Mouse (Mus musculus): ENCODE measurements around the gene Rsrp1. TPM values are rescaled to one million over a fixed set of nuclear protein-coding genes. Genes with fewer than 3 reads are reported as not detected.
A peak's percentile ranks its signal among the peaks of the same experiment; 100 is the strongest.

Rsrp1 gene
- polyA plus RNA-seq, 1 experiment from 2014 or later, result 390 TPM

- H3K9ac ChIP-seq (ENCODE audit: low read depth, low read length), result peak overlapping the region; percentile 37
- no peaks in the 10 kb centered on the region for H3K27me3 ChIP-seq (replicated peaks; ENCODE audit: control insufficient read depth, insufficient read depth, low read length)
- peaks cover 18% of the 10 kb centered on the region for H3K4me1 ChIP-seq (replicated peaks; ENCODE audit: control insufficient read depth, insufficient read depth, low read length)
- H3K27ac ChIP-seq (ENCODE audit: low read depth, low read length), result peak overlapping the region; percentile 20; the same call in 1 of the 2 replicates
- peaks cover 33% of the 10 kb centered on the region for H3K36me3 ChIP-seq (ENCODE audit: control insufficient read depth, insufficient read depth, low read length)
- DNase-seq (ENCODE audit: low spot score) (no peak), ATAC-seq (replicated peaks; ENCODE audit: low FRiP score) (no peak)
- 74% methylated on average over 8 of the region's 8 CpGs for WGBS
- H3K4me3 ChIP-seq (ENCODE audit: low read depth, low read length), result peak overlapping the region; percentile 100
- peak overlapping the region; percentile 97 for H3K4me2 ChIP-seq
- H3K9me3 ChIP-seq (ENCODE audit: control insufficient read depth, low read length), result no peaks in the 10 kb centered on the region
These were observed 1.8 kb downstream of the Rsrp1 start for GRCm38 (mm10) chr4:134925206-134925605.

GRCm38 (mm10) chr4:134927815-134928463 is 4.5 kb downstream of the Rsrp1 start:
- DNase-seq (ENCODE audit: low spot score) (no peak), ATAC-seq (replicated peaks; ENCODE audit: low FRiP score) (no peak)
- Histone ChIP-seq H3K4me3 (ENCODE audit: low read depth, low read length) (peak overlapping the region; percentile 15; the same call in 1 of the 2 replicates), H3K4me2 (0 out of 2 replicates have a peak overlapping the region, but pooled peaks have one; percentile 7), H3K27ac (ENCODE audit: low read depth, low read length) (no peak overlapping the region), H3K9me3 (ENCODE audit: control insufficient read depth, low read length) (no peaks in the 10 kb centered on the region), H3K4me1 (replicated peaks; ENCODE audit: control insufficient read depth, insufficient read depth, low read length) (peaks cover 21% of the 10 kb centered on the region), H3K27me3 (replicated peaks; ENCODE audit: control insufficient read depth, insufficient read depth, low read length) (no peaks in the 10 kb centered on the region), H3K36me3 (ENCODE audit: control insufficient read depth, insufficient read depth, low read length) (peaks cover 39% of the 10 kb centered on the region), H3K9ac (ENCODE audit: low read depth, low read length) (no peak overlapping the region)
- 69% methylated on average over 5 of the region's 5 CpGs for WGBS

GRCm38 (mm10) chr4:134928464-134928836 is 5.1 kb downstream of the Rsrp1 start:
- WGBS, result 85% methylated on average over 1 of the region's 1 CpGs
- Histone ChIP-seq H3K27ac (ENCODE audit: low read depth, low read length) (no peak overlapping the region), H3K4me2 (no peak overlapping the region), H3K4me3 (ENCODE audit: low read depth, low read length) (peak overlapping the region; percentile 15; the same call in 1 of the 2 replicates), H3K4me1 (replicated peaks; ENCODE audit: control insufficient read depth, insufficient read depth, low read length) (peaks cover 21% of the 10 kb centered on the region), H3K9ac (ENCODE audit: low read depth, low read length) (no peak overlapping the region), H3K36me3 (ENCODE audit: control insufficient read depth, insufficient read depth, low read length) (peaks cover 44% of the 10 kb centered on the region), H3K27me3 (replicated peaks; ENCODE audit: control insufficient read depth, insufficient read depth, low read length) (no peaks in the 10 kb centered on the region), H3K9me3 (ENCODE audit: control insufficient read depth, low read length) (no peaks in the 10 kb centered on the region)
- no peak for DNase-seq (ENCODE audit: low spot score)
- ATAC-seq (replicated peaks; ENCODE audit: low FRiP score), result no peak

GRCm38 (mm10) chr4:134929536-134929935 is 6.1 kb downstream of the Rsrp1 start:
- H3K4me1 ChIP-seq (replicated peaks; ENCODE audit: control insufficient read depth, insufficient read depth, low read length), result peaks cover 21% of the 10 kb centered on the region
- no peaks in the 10 kb centered on the region for H3K27me3 ChIP-seq (replicated peaks; ENCODE audit: control insufficient read depth, insufficient read depth, low read length)
- H3K4me3 ChIP-seq (ENCODE audit: low read depth, low read length), result no peak overlapping the region
- H3K4me2 ChIP-seq, result peak overlapping the region; percentile 31; the same call in 1 of the 2 replicates
- whole genome bisulfite sequencing, result 54% methylated on average over 4 of the region's 4 CpGs
- DNase-seq (ENCODE audit: low spot score) (no peak), ATAC-seq (replicated peaks; ENCODE audit: low FRiP score) (no peak)
- H3K9me3 ChIP-seq (ENCODE audit: control insufficient read depth, low read length), result no peaks in the 10 kb centered on the region
- peaks cover 50% of the 10 kb centered on the region for H3K36me3 ChIP-seq (ENCODE audit: control insufficient read depth, insufficient read depth, low read length)
- H3K27ac ChIP-seq (ENCODE audit: low read depth, low read length), result peak overlapping the region; percentile 85
- no peak overlapping the region; the same call in 1 of the 2 replicates for H3K9ac ChIP-seq (ENCODE audit: low read depth, low read length)

GRCm38 (mm10) chr4:134930190-134930589 is 6.8 kb downstream of the Rsrp1 start:
- Histone ChIP-seq H3K4me1 (replicated peaks; ENCODE audit: control insufficient read depth, insufficient read depth, low read length) (peaks cover 18% of the 10 kb centered on the region), H3K4me2 (peak overlapping the region; percentile 75), H3K27me3 (replicated peaks; ENCODE audit: control insufficient read depth, insufficient read depth, low read length) (no peaks in the 10 kb centered on the region), H3K4me3 (ENCODE audit: low read depth, low read length) (peak overlapping the region; percentile 100), H3K36me3 (ENCODE audit: control insufficient read depth, insufficient read depth, low read length) (peaks cover 53% of the 10 kb centered on the region), H3K27ac (ENCODE audit: low read depth, low read length) (peak overlapping the region; percentile 85), H3K9ac (ENCODE audit: low read depth, low read length) (peak overlapping the region; percentile 66), H3K9me3 (ENCODE audit: control insufficient read depth, low read length) (no peaks in the 10 kb centered on the region)
- DNase-seq (ENCODE audit: low spot score) (no peak), ATAC-seq (replicated peaks; ENCODE audit: low FRiP score) (no peak)
- 23% methylated on average over 9 of the region's 9 CpGs for WGBS

GRCm38 (mm10) chr4:134930684-134931481 is 7.5 kb downstream of the Rsrp1 start, which contains the start of gene Syf2:
TSS of gene Syf2 (plus strand) at chr4:134930898.
- no peaks in the 10 kb centered on the region for H3K27me3 ChIP-seq (replicated peaks; ENCODE audit: control insufficient read depth, insufficient read depth, low read length)
- H3K9ac ChIP-seq (ENCODE audit: low read depth, low read length), result peak within 1 kb of the TSS; percentile 79
- H3K4me2 ChIP-seq, result peak within 1 kb of the TSS; percentile 75
- H3K27ac ChIP-seq (ENCODE audit: low read depth, low read length), result peak within 1 kb of the TSS; percentile 85
- peaks cover 50% of the 10 kb centered on the region for H3K36me3 ChIP-seq (ENCODE audit: control insufficient read depth, insufficient read depth, low read length)
- peak; percentile 92 for ATAC-seq (replicated peaks; ENCODE audit: low FRiP score)
- 1% methylated on average over 68 of the region's 68 CpGs for WGBS
- no peaks in the 10 kb centered on the region for H3K9me3 ChIP-seq (ENCODE audit: control insufficient read depth, low read length)
- peak; percentile 91 for DNase-seq (ENCODE audit: low spot score)
- peaks cover 11% of the 10 kb centered on the region for H3K4me1 ChIP-seq (replicated peaks; ENCODE audit: control insufficient read depth, insufficient read depth, low read length)
- H3K4me3 ChIP-seq (ENCODE audit: low read depth, low read length), result peak within 1 kb of the TSS; percentile 100

- ATAC-seq (replicated peaks; ENCODE audit: low FRiP score) (no peak), DNase-seq (ENCODE audit: low spot score) (no peak)
- Histone ChIP-seq H3K9ac (ENCODE audit: low read depth, low read length) (no peak overlapping the region), H3K9me3 (ENCODE audit: control insufficient read depth, low read length) (no peaks in the 10 kb centered on the region), H3K36me3 (ENCODE audit: control insufficient read depth, insufficient read depth, low read length) (peaks cover 22% of the 10 kb centered on the region), H3K4me1 (replicated peaks; ENCODE audit: control insufficient read depth, insufficient read depth, low read length) (no peaks in the 10 kb centered on the region), H3K27ac (ENCODE audit: low read depth, low read length) (no peak overlapping the region), H3K4me3 (ENCODE audit: low read depth, low read length) (no peak overlapping the region), H3K4me2 (no peak overlapping the region), H3K27me3 (replicated peaks; ENCODE audit: control insufficient read depth, insufficient read depth, low read length) (peaks cover 7% of the 10 kb centered on the region; the same call in 1 of the 2 replicates)
- 72% methylated on average over 17 of the region's 17 CpGs for WGBS
These were observed 14.1 kb downstream of the Rsrp1 start for GRCm38 (mm10) chr4:134937240-134938176.

- peaks cover 23% of the 10 kb centered on the region for H3K27me3 ChIP-seq (replicated peaks; ENCODE audit: control insufficient read depth, insufficient read depth, low read length)
- H3K9me3 ChIP-seq (ENCODE audit: control insufficient read depth, low read length), result no peaks in the 10 kb centered on the region
- no peak overlapping the region for H3K4me3 ChIP-seq (ENCODE audit: low read depth, low read length)
- DNase-seq (ENCODE audit: low spot score) (no peak), ATAC-seq (replicated peaks; ENCODE audit: low FRiP score) (no peak)
- H3K9ac ChIP-seq (ENCODE audit: low read depth, low read length), result no peak overlapping the region
- peaks cover 7% of the 10 kb centered on the region for H3K36me3 ChIP-seq (ENCODE audit: control insufficient read depth, insufficient read depth, low read length)
- no peak overlapping the region for H3K4me2 ChIP-seq
- H3K27ac ChIP-seq (ENCODE audit: low read depth, low read length), result no peak overlapping the region
- WGBS, result 68% methylated on average over 9 of the region's 9 CpGs
- H3K4me1 ChIP-seq (replicated peaks; ENCODE audit: control insufficient read depth, insufficient read depth, low read length), result no peaks in the 10 kb centered on the region
These were observed 16.5 kb downstream of the Rsrp1 start for GRCm38 (mm10) chr4:134939900-134940299.

All from liver, embryonic 11.5 days (tissue).